Mouse (Mus musculus) lung, postnatal 0 days (tissue): ENCODE measurements around the gene Klhdc8b. TPM values are rescaled to one million over a fixed set of nuclear protein-coding genes. Genes with fewer than 3 reads are reported as not detected.

ENCODE experiments used
- ATAC-seq: fragments of 200-750 bp; cut with Nextera tagmentation; 2 replicates; pipeline ENCODE4 v1.8.0; 2017; ENCODE audit warnings: moderate library complexity
- DNase-seq: peaks from one replicate; pipeline ENCODE4 v3.0.0-alpha.2; 2016; ENCODE audit warnings: low spot score
- H3K27ac ChIP-seq: fragments of 300-500 bp; sonication (generic); 2 replicates; pipeline ENCODE4 v1.5.1; 2014; ENCODE audit warnings: antibody characterized with exemption, mild to moderate bottlenecking, low read length, mixed read lengths
- H3K27me3 ChIP-seq: fragments of 300-500 bp; sonication (generic); replicated peaks from 2 replicates; pipeline ENCODE4 v1.6.1; 2014; ENCODE audit warnings: low read length, mixed read lengths; ENCODE audit not compliant: insufficient read depth
- H3K36me3 ChIP-seq: fragments of 300-500 bp; sonication (generic); 2 replicates; pipeline ENCODE4 v1.6.1; 2014; ENCODE audit warnings: low read length, mixed read lengths; ENCODE audit not compliant: insufficient read depth
- H3K4me1 ChIP-seq: fragments of 300-500 bp; sonication (generic); 2 replicates; pipeline ENCODE4 v1.6.1; 2014; ENCODE audit warnings: antibody characterized with exemption, low read depth, low read length, mixed read lengths; ENCODE audit not compliant: insufficient read depth
- H3K4me2 ChIP-seq: fragments of 300-500 bp; sonication (generic); replicated peaks from 2 replicates; pipeline ENCODE4 v1.6.1; 2014; ENCODE audit warnings: low read depth, mild to moderate bottlenecking, low read length, moderate library complexity, mixed read lengths
- H3K4me3 ChIP-seq: fragments of 300-500 bp; sonication (generic); 2 replicates; pipeline ENCODE4 v1.5.1; 2014; ENCODE audit warnings: low read depth, low read length
- H3K9ac ChIP-seq: fragments of 300-500 bp; sonication (generic); replicated peaks from 2 replicates; pipeline ENCODE4 v1.6.1; 2014; ENCODE audit warnings: low read depth, mild to moderate bottlenecking
- H3K9me3 ChIP-seq: fragments of 300-500 bp; sonication (generic); 2 replicates; pipeline ENCODE4 v1.6.1; 2016; ENCODE audit warnings: low read length, mixed read lengths
- CTCF ChIP-seq: IDR thresholded peaks from 2 replicates; pipeline ENCODE4 v1.5.1; 2016; ENCODE audit warnings: antibody characterized with exemption, mild to moderate bottlenecking
- EP300 ChIP-seq: IDR thresholded peaks from 2 replicates; pipeline ENCODE4 v1.6.1; 2016; ENCODE audit warnings: antibody characterized with exemption, mild to moderate bottlenecking, control low read depth
- WGBS: fragments of 180-500 bp; shearing (Covaris S2); extraction: QIAGEN DNeasy Blood & Tissue Kit; methylation state at CpG from one replicate; pipeline ENCODE4 v1.1.7; 2014; 5-methylcytosine and 5-hydroxymethylcytosine counted together
- polyA plus RNA-seq: library from polyadenylated mRNA; unstranded; fragments of >200 nt; fragmentation: Nextera tagmentation; extraction: Ambion mirVana; gene quantifications from 2 replicates; pipeline ENCODE4 v1.2.1, GENCODE M21; 2015

Klhdc8b gene
- polyA plus RNA-seq, 1 experiment from 2014 or later, result 60.5 TPM

DNA sequence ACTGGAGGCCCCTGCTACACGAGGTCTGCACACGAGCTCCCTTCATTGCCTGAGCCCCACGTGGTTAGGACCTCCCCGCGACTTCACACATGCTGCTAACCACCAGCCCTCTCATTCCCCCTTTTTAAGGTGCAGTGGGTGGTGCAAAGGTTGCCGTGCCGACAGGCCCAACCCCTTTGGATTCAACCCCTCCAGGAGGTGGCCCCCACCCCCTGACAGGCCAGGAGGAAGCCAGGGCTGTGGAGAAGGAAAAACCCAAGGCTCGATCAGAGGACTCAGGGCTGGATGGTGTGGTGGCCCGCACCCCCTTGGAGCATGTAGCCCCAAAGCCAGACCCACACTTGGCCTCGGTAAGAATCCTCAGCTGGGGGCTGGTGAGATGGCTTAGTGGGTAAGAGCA lies 33.5 kb upstream of the Klhdc8b start:
- ATAC-seq (no peak), DNase-seq (no peak)
- Histone ChIP-seq H3K36me3 (peaks cover 65% of the 10 kb centered on the region), H3K4me3 (no peak overlapping the region), H3K27me3 (no peaks in the 10 kb centered on the region), H3K9me3 (no peaks in the 10 kb centered on the region), H3K27ac (no peak overlapping the region), H3K9ac (no peak overlapping the region), H3K4me2 (no peak overlapping the region), H3K4me1 (peaks cover 11% of the 10 kb centered on the region; the same call in 1 of the 2 replicates)
- 83% methylated on average over 10 of the region's 10 CpGs for WGBS
- TF ChIP-seq EP300 (no peak), CTCF (no peak)

DNA sequence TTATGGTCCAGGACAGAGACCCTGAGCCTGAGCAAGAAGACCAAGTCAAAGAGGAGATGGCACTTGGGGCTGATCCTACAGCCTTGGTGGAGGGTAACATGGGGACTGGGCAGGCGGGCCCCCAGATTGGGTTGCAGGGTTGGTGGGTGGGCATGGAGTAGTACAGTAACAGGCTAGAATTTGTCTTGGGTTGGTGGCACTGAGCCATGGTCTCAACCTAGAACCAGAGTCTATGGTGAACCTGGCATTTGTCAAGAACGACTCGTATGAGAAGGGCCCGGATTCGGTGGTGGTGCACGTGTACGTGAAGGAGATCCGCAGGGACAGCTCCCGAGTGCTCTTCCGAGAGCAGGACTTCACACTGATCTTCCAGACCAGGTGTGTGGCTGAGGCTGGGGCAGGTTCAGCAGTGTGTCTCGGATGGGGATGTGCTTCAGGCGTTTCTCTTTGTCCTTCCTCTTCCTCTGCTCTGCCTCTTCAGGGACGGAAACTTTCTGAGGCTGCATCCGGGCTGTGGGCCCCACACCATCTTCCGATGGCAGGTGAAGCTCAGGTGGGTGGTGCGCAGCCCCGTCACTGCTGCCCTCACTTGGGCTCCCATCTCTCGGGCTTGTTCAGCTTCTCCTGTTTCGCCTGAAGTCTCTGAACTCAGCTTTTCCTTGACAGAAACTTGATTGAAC lies 32.9 kb upstream of the Klhdc8b start:
- Histone ChIP-seq H3K27me3 (no peaks in the 10 kb centered on the region), H3K27ac (no peak overlapping the region), H3K9me3 (no peaks in the 10 kb centered on the region), H3K4me1 (peaks cover 11% of the 10 kb centered on the region; the same call in 1 of the 2 replicates), H3K4me3 (no peak overlapping the region), H3K36me3 (peaks cover 63% of the 10 kb centered on the region), H3K9ac (no peak overlapping the region), H3K4me2 (no peak overlapping the region)
- no peak for DNase-seq
- TF ChIP-seq EP300 (no peak), CTCF (no peak)
- 91% methylated on average over 19 of the region's 19 CpGs for WGBS
- no peak for ATAC-seq

DNA sequence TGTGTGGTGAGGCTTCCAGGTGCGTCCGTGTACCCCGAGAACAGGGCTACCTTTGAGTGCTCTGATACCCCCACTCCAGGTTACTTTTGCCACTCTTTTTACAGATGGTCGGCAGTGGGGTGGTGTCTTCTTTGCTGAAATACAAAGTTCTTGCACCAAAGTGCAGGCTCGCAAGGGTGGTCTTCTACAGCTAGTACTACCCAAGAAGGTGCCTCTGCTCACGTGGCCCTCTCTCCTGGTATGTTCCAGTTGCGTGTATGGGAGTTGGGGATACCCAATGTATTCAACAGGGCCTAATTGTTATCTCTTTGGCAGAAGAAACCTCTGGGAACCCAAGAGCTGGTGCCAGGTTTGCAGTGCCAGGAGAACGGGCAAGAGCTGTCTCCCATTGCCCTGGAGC lies 31.9 kb upstream of the Klhdc8b start:
- no peak for TF ChIP-seq EP300
- TF ChIP-seq CTCF, result no peak
- H3K9me3 ChIP-seq, result no peaks in the 10 kb centered on the region
- H3K4me3 ChIP-seq, result no peak overlapping the region
- ATAC-seq (no peak), DNase-seq (no peak)
- WGBS, result 94% methylated on average over 8 of the region's 8 CpGs
- no peaks in the 10 kb centered on the region for H3K27me3 ChIP-seq
- H3K36me3 ChIP-seq, result peaks cover 63% of the 10 kb centered on the region
- H3K4me2 ChIP-seq, result no peak overlapping the region
- peaks cover 11% of the 10 kb centered on the region; the same call in 1 of the 2 replicates for H3K4me1 ChIP-seq
- no peak overlapping the region for H3K9ac ChIP-seq
- H3K27ac ChIP-seq, result no peak overlapping the region

DNA sequence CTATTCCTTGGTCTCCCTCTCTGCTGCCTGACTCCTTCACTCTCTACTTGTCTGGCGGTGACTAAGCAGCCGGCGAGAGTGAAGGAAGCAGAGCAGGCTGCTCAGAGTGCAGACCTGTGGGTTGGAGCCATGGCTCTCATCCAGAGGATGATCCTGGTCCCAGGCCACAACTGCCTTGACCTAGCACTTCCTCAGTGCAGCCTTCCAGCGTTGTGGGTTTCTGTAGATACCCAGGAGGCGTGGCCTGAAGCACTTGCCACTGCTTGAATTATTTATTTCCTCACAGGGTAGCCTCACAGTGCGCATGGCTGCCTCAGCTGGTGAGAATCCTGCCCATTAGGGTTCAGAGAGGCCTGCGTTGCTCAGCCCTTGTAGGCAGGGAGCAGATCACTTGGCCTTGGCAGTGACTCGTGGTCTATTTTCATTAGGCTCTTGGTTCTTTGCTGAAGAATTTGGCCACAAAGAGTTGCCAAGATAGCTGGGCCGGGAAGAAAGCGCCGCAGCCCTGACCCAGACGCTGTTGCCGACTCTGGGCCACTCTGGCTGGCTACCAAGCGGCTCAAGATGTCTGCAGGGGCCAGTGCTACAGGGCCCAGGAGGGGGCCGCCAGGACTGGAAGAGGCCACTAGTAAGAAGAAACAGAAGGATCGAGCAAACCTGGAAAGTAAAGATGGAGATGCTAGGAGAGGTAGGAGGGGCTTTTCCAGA lies 30.8 kb upstream of the Klhdc8b start:
- no peak for TF ChIP-seq CTCF
- TF ChIP-seq EP300, result no peak
- H3K27ac ChIP-seq, result peak overlapping the region; percentile 26; the same call in 1 of the 2 replicates
- DNase-seq (peak; percentile 49), ATAC-seq (no peak)
- H3K4me2 ChIP-seq, result peak overlapping the region; percentile 79
- peaks cover 11% of the 10 kb centered on the region; the same call in 1 of the 2 replicates for H3K4me1 ChIP-seq
- H3K36me3 ChIP-seq, result peaks cover 63% of the 10 kb centered on the region
- no peaks in the 10 kb centered on the region for H3K27me3 ChIP-seq
- no peak overlapping the region for H3K4me3 ChIP-seq
- H3K9me3 ChIP-seq, result no peaks in the 10 kb centered on the region
- peak overlapping the region; percentile 78; the same call in 1 of the 2 replicates for H3K9ac ChIP-seq
- 73% methylated on average over 16 of the region's 16 CpGs for WGBS

DNA sequence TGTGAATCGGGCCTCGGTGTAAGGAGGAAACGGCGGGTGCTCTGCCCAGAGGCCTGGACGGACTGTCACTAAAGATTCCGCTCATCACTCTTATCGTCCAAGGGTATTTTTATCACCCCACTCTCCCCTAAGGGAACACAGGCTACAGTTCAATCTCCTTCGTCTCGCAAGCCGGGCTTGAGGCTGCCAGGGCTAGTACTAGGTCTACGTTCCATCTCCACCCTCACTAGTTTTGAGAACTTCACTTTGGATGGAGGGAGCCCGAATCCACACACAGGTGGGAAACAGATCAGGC lies 29.9 kb upstream of the Klhdc8b start:
- H3K4me1 ChIP-seq, result peaks cover 11% of the 10 kb centered on the region; the same call in 1 of the 2 replicates
- TF ChIP-seq CTCF, result no peak
- no peak for TF ChIP-seq EP300
- ATAC-seq (no peak), DNase-seq (no peak)
- no peaks in the 10 kb centered on the region for H3K27me3 ChIP-seq
- H3K9me3 ChIP-seq, result no peaks in the 10 kb centered on the region
- WGBS, result 4% methylated on average over 12 of the region's 12 CpGs
- H3K36me3 ChIP-seq, result peaks cover 63% of the 10 kb centered on the region
- H3K4me2 ChIP-seq, result peak overlapping the region; percentile 79
- peak overlapping the region; percentile 91 for H3K27ac ChIP-seq
- peak overlapping the region; percentile 78 for H3K9ac ChIP-seq
- H3K4me3 ChIP-seq, result peak overlapping the region; percentile 66

DNA sequence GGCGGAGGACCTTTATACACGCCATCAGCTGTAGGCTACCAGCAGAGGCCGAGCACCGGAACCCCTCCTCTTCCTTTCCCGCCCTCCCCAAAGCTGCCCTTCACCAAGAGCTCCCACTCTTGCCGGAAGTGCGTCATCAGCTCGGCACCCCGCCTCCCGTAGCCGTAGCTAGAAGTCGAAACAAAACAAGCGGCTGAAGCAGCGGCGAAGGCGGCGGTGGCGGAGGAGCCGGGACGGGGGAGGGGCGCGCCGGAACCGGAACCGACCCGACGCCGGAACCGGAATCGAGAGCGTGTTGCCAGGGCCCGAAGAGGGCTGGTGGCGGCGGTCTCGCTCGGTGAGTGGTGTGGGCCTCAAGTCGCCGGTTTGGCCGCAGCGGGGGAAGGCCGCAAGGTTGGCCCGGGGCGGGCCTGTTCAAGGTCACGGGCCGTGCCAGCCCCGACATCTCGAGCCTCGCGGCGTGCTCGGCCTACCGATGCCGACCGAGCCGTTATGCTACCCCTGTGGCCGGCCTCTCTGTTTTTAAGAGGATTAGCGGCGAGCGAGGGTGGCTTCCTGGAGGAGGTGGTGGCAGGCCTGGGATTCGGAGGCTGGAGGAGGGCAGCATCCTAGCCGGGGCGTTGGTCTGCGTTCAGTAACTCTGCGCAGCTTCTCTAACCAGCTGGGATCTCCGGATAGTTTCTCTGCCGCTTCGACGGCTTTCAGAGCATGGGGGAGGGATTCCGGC lies 29.3 kb upstream of the Klhdc8b start, which contains the start of gene Usp19:
Usp19 (plus strand) TSS at position 44 of the 727 bp plus-strand sequence.
- H3K36me3 ChIP-seq, result peaks cover 62% of the 10 kb centered on the region
- H3K4me3 ChIP-seq, result peak within 1 kb of the TSS; percentile 66
- H3K4me1 ChIP-seq, result peaks cover 11% of the 10 kb centered on the region; the same call in 1 of the 2 replicates
- peak within 1 kb of the TSS; percentile 78 for H3K9ac ChIP-seq
- H3K4me2 ChIP-seq, result peak within 1 kb of the TSS; percentile 79
- peak within 1 kb of the TSS; percentile 91 for H3K27ac ChIP-seq
- DNase-seq, result peak; percentile 99
- H3K9me3 ChIP-seq, result no peaks in the 10 kb centered on the region
- WGBS, result under 1% methylated on average over 65 of the region's 69 CpGs
- TF ChIP-seq EP300, result no peak; the same call in 1 of the 2 replicates
- 0 out of 2 replicates have a peak, but pooled peaks have one; percentile 6 for TF ChIP-seq CTCF
- no peaks in the 10 kb centered on the region for H3K27me3 ChIP-seq
- ATAC-seq, result peak; percentile 98
